Mouse (Mus musculus): ENCODE results near the gene Galntl5. TPM values are rescaled to one million over a fixed set of nuclear protein-coding genes. Genes with fewer than 3 reads are reported as not detected.

Gene Galntl5
- polyA plus RNA-seq, 1 experiment from 2014 or later: not detected

GRCm38 (mm10) chr5:25243101-25243500, 61.8 kb downstream of the Galntl5 start:
- Histone ChIP-seq H3K36me3 (ENCODE audit: control insufficient read depth, insufficient read depth, low read length) (no peaks in the 10 kb centered on the region), H3K4me3 (ENCODE audit: low read depth, low read length) (no peak overlapping the region), H3K4me2 (replicated peaks; ENCODE audit: low read depth) (no peak overlapping the region), H3K27me3 (ENCODE audit: control insufficient read depth, insufficient read depth, low read length) (no peaks in the 10 kb centered on the region), H3K9me3 (ENCODE audit: control insufficient read depth, low read length) (no peaks in the 10 kb centered on the region), H3K27ac (replicated peaks) (no peak overlapping the region), H3K4me1 (replicated peaks; ENCODE audit: control insufficient read depth, insufficient read depth) (0 out of 2 replicates have a peak, but pooled peaks cover 2% of the 10 kb centered on the region), H3K9ac (ENCODE audit: low read length) (no peak overlapping the region)
- DNase-seq (ENCODE audit: low spot score) (peak; percentile 52), ATAC-seq (ENCODE audit: low FRiP score, low TSS enrichment) (peak; percentile 96)
- TF ChIP-seq EP300 (optimal IDR thresholded peaks at IDR 0.05) (no peak), CTCF (IDR thresholded peaks at IDR 0.05; ENCODE audit: low read depth) (no peak)
- 80% methylated on average over 6 of the region's 6 CpGs for WGBS

- 83% methylated on average over 10 of the region's 10 CpGs for WGBS
Measured at GRCm38 (mm10) chr5:25245806-25246472, 64.7 kb downstream of the Galntl5 start.

DNA sequence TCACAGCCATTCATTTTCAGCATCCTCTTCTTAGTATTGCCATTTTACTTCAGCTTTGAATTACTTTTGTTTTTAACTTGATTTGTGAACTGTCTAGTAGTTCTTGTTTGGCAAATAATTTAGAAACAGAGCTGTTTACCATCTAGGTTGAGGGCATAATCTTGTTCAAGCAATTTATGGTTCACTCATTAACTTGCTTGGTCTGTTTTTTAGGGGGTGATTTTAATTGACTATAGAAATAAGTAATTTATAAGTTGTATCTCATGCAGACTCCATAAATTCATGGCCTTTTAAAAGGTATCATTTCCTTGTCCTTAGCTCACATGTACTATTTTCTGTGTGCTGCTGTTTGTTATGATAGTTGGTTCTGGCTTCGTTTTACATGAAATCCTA, 65.2 kb downstream of the Galntl5 start:
- Histone ChIP-seq H3K9me3 (ENCODE audit: control insufficient read depth, low read length) (no peaks in the 10 kb centered on the region), H3K36me3 (ENCODE audit: control insufficient read depth, insufficient read depth, low read length) (peaks cover 6% of the 10 kb centered on the region), H3K27me3 (ENCODE audit: control insufficient read depth, insufficient read depth, low read length) (no peaks in the 10 kb centered on the region), H3K4me2 (replicated peaks; ENCODE audit: low read depth) (no peak overlapping the region), H3K4me3 (ENCODE audit: low read depth, low read length) (no peak overlapping the region), H3K4me1 (replicated peaks; ENCODE audit: control insufficient read depth, insufficient read depth) (0 out of 2 replicates have a peak, but pooled peaks cover 2% of the 10 kb centered on the region), H3K27ac (replicated peaks) (no peak overlapping the region), H3K9ac (ENCODE audit: low read length) (no peak overlapping the region)
- no peak for ATAC-seq (ENCODE audit: low FRiP score, low TSS enrichment)
- TF ChIP-seq EP300 (optimal IDR thresholded peaks at IDR 0.05) (no peak), CTCF (IDR thresholded peaks at IDR 0.05; ENCODE audit: low read depth) (no peak)
- 42% methylated on average over 1 of the region's 1 CpGs for WGBS
- DNase-seq (ENCODE audit: low spot score): no peak

More at GRCm38 (mm10) chr5:25245806-25246472, 64.7 kb downstream of the Galntl5 start:
- H3K4me1 ChIP-seq (replicated peaks; ENCODE audit: control insufficient read depth, insufficient read depth): 0 out of 2 replicates have a peak, but pooled peaks cover 2% of the 10 kb centered on the region
- no peak overlapping the region for H3K4me3 ChIP-seq (ENCODE audit: low read depth, low read length)
- no peak overlapping the region for H3K4me2 ChIP-seq (replicated peaks; ENCODE audit: low read depth)
- no peak for TF ChIP-seq CTCF (IDR thresholded peaks at IDR 0.05; ENCODE audit: low read depth)
- no peak for TF ChIP-seq EP300 (optimal IDR thresholded peaks at IDR 0.05)
- H3K27me3 ChIP-seq (ENCODE audit: control insufficient read depth, insufficient read depth, low read length): no peaks in the 10 kb centered on the region
- no peak for DNase-seq (ENCODE audit: low spot score)
- H3K36me3 ChIP-seq (ENCODE audit: control insufficient read depth, insufficient read depth, low read length): peaks cover 1% of the 10 kb centered on the region; the same call in 1 of the 2 replicates
- H3K27ac ChIP-seq (replicated peaks): no peak overlapping the region
- no peaks in the 10 kb centered on the region for H3K9me3 ChIP-seq (ENCODE audit: control insufficient read depth, low read length)
- no peak for ATAC-seq (ENCODE audit: low FRiP score, low TSS enrichment)
- no peak overlapping the region for H3K9ac ChIP-seq (ENCODE audit: low read length)

GRCm38 (mm10) chr5:25247036-25247435, 65.8 kb downstream of the Galntl5 start:
- Histone ChIP-seq H3K4me3 (ENCODE audit: low read depth, low read length) (no peak overlapping the region), H3K9ac (ENCODE audit: low read length) (no peak overlapping the region), H3K4me2 (replicated peaks; ENCODE audit: low read depth) (no peak overlapping the region), H3K27me3 (ENCODE audit: control insufficient read depth, insufficient read depth, low read length) (no peaks in the 10 kb centered on the region), H3K27ac (replicated peaks) (no peak overlapping the region), H3K4me1 (replicated peaks; ENCODE audit: control insufficient read depth, insufficient read depth) (0 out of 2 replicates have a peak, but pooled peaks cover 2% of the 10 kb centered on the region), H3K36me3 (ENCODE audit: control insufficient read depth, insufficient read depth, low read length) (peaks cover 12% of the 10 kb centered on the region), H3K9me3 (ENCODE audit: control insufficient read depth, low read length) (no peaks in the 10 kb centered on the region)
- ATAC-seq (ENCODE audit: low FRiP score, low TSS enrichment) (no peak), DNase-seq (ENCODE audit: low spot score) (no peak)
- whole genome bisulfite sequencing: 62% methylated on average over 3 of the region's 3 CpGs
- TF ChIP-seq EP300 (optimal IDR thresholded peaks at IDR 0.05): no peak
- TF ChIP-seq CTCF (IDR thresholded peaks at IDR 0.05; ENCODE audit: low read depth): no peak

GRCm38 (mm10) chr5:25252423-25252822, 71.2 kb downstream of the Galntl5 start:
- TF ChIP-seq CTCF (IDR thresholded peaks at IDR 0.05; ENCODE audit: low read depth) (no peak), EP300 (optimal IDR thresholded peaks at IDR 0.05) (no peak)
- Histone ChIP-seq H3K36me3 (ENCODE audit: control insufficient read depth, insufficient read depth, low read length) (peaks cover 28% of the 10 kb centered on the region), H3K4me2 (replicated peaks; ENCODE audit: low read depth) (no peak overlapping the region), H3K4me3 (ENCODE audit: low read depth, low read length) (no peak overlapping the region), H3K27me3 (ENCODE audit: control insufficient read depth, insufficient read depth, low read length) (no peaks in the 10 kb centered on the region), H3K4me1 (replicated peaks; ENCODE audit: control insufficient read depth, insufficient read depth) (no peaks in the 10 kb centered on the region), H3K9me3 (ENCODE audit: control insufficient read depth, low read length) (no peaks in the 10 kb centered on the region), H3K9ac (ENCODE audit: low read length) (no peak overlapping the region), H3K27ac (replicated peaks) (peak overlapping the region; percentile 56)
- DNase-seq (ENCODE audit: low spot score) (peak; percentile 46), ATAC-seq (ENCODE audit: low FRiP score, low TSS enrichment) (peak; percentile 81)
- 53% methylated on average over 2 of the region's 2 CpGs for WGBS

DNA sequence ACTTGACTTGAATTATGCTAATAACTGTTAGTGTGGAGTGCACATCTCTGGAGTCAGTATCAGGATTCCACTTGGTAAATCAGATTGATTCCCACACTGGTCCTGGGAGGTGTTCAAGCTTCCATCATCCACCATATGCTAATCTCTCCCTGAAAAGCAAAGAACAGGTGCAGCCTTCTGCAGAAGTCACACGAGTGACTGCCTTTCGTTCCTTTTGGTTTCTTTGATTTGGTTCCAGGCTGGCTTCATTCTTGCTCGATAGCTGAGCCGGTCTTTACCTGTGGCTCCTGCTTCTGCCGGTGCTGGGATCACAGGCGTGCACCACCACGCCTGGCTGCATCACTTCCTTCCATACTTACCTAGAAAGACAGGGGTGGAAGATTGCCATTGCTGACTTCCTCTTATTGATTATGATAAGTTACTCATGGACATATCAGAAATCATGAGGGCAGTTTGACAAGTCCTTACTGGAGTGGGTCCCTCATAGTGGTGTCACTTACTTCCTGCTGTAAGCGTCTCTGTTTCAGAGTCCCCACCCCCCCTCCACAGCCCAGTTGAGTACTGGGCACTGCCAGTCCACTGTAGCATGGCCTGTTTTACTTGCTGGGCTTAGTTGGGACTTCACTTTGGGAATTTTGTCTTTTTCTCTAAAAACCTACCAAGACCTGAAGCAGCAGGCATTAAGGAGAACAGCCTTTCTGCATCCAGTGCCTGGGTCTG, 71.7 kb downstream of the Galntl5 start:
- DNase-seq (ENCODE audit: low spot score): peak; percentile 61
- Histone ChIP-seq H3K27ac (replicated peaks) (peak overlapping the region; percentile 74), H3K9ac (ENCODE audit: low read length) (no peak overlapping the region), H3K36me3 (ENCODE audit: control insufficient read depth, insufficient read depth, low read length) (peaks cover 28% of the 10 kb centered on the region), H3K4me2 (replicated peaks; ENCODE audit: low read depth) (no peak overlapping the region), H3K4me3 (ENCODE audit: low read depth, low read length) (no peak overlapping the region), H3K4me1 (replicated peaks; ENCODE audit: control insufficient read depth, insufficient read depth) (no peaks in the 10 kb centered on the region), H3K27me3 (ENCODE audit: control insufficient read depth, insufficient read depth, low read length) (no peaks in the 10 kb centered on the region), H3K9me3 (ENCODE audit: control insufficient read depth, low read length) (no peaks in the 10 kb centered on the region)
- peak; percentile 81 for ATAC-seq (ENCODE audit: low FRiP score, low TSS enrichment)
- TF ChIP-seq CTCF (IDR thresholded peaks at IDR 0.05; ENCODE audit: low read depth): no peak
- no peak for TF ChIP-seq EP300 (optimal IDR thresholded peaks at IDR 0.05)
- WGBS: 73% methylated on average over 8 of the region's 8 CpGs

Measured in stomach, postnatal 0 days (tissue).